Mouse (Mus musculus) kidney, embryonic 14.5 days (tissue): ENCODE measurements around the gene Olfr71. TPM values are rescaled to one million over a fixed set of nuclear protein-coding genes. Genes with fewer than 3 reads are reported as not detected.
A peak's percentile ranks its signal among the peaks of the same experiment; 100 is the strongest.

ENCODE experiments used
- ATAC-seq: fragments of 200-750 bp; cut with Nextera tagmentation; 2 replicates; pipeline ENCODE4 v1.8.0; 2017; ENCODE audit warnings: moderate number of reproducible peaks, mild to moderate bottlenecking, moderate TSS enrichment, moderate library complexity; ENCODE audit not compliant: low FRiP score, low TSS enrichment
- H3K27ac ChIP-seq: fragments of 300-500 bp; sonication (generic); 2 replicates; pipeline ENCODE4 v1.5.1; 2014; ENCODE audit warnings: low read depth, mild to moderate bottlenecking, low read length, moderate library complexity, mixed read lengths
- H3K27me3 ChIP-seq: fragments of 300-500 bp; sonication (generic); 2 replicates; pipeline ENCODE4 v1.6.1; 2014; ENCODE audit warnings: mild to moderate bottlenecking, low read length; ENCODE audit not compliant: control insufficient read depth, insufficient read depth
- H3K36me3 ChIP-seq: fragments of 300-500 bp; sonication (generic); 2 replicates; pipeline ENCODE4 v1.6.1; 2014; ENCODE audit warnings: low read length, mixed read lengths; ENCODE audit not compliant: control insufficient read depth, insufficient read depth
- H3K4me1 ChIP-seq: fragments of 300-500 bp; sonication (generic); 2 replicates; pipeline ENCODE4 v1.6.1; 2014; ENCODE audit warnings: low read length, mixed read lengths; ENCODE audit not compliant: control insufficient read depth, insufficient read depth
- H3K4me2 ChIP-seq: fragments of 300-500 bp; sonication (generic); replicated peaks from 2 replicates; pipeline ENCODE4 v1.6.1; 2014; ENCODE audit warnings: low read depth, mild to moderate bottlenecking, low read length
- H3K4me3 ChIP-seq: fragments of 300-500 bp; sonication (generic); 2 replicates; pipeline ENCODE4 v1.5.1; 2014; ENCODE audit warnings: mild to moderate bottlenecking, low read length
- H3K9ac ChIP-seq: fragments of 300-500 bp; sonication (generic); 2 replicates; pipeline ENCODE4 v1.6.1; 2014; ENCODE audit warnings: low read depth, mild to moderate bottlenecking, low read length, moderate library complexity
- H3K9me3 ChIP-seq: fragments of 300-500 bp; sonication (generic); 2 replicates; pipeline ENCODE4 v1.6.1; 2016; ENCODE audit warnings: low read length; ENCODE audit not compliant: control insufficient read depth
- WGBS: fragments of 180-500 bp; shearing (Covaris S2); extraction: QIAGEN DNeasy Blood & Tissue Kit; methylation state at CpG from one replicate; pipeline ENCODE4 v1.1.7; 2014; 5-methylcytosine and 5-hydroxymethylcytosine counted together
- polyA plus RNA-seq: library from polyadenylated mRNA; unstranded; fragments of >200 nt; fragmentation: Nextera tagmentation; extraction: Ambion mirVana; gene quantifications from 2 replicates; pipeline ENCODE4 v1.2.1, GENCODE M21; 2014

The Olfr71 gene
- polyA plus RNA-seq, 1 experiment from 2014 or later = not detected

GRCm38 (mm10) chr4:43724764-43725163, 14.7 kb upstream of the Olfr71 start:
- Histone ChIP-seq H3K9ac (no peak overlapping the region), H3K4me1 (peaks cover 5% of the 10 kb centered on the region; the same call in 1 of the 2 replicates), H3K9me3 (no peaks in the 10 kb centered on the region), H3K4me2 (no peak overlapping the region), H3K36me3 (no peaks in the 10 kb centered on the region), H3K27me3 (no peaks in the 10 kb centered on the region), H3K27ac (no peak overlapping the region), H3K4me3 (no peak overlapping the region)
- 39% methylated on average over 1 of the region's 1 CpGs for WGBS
- ATAC-seq = no peak

- 91% methylated on average over 4 of the region's 4 CpGs for WGBS
These were observed 12.1 kb upstream of the Olfr71 start for GRCm38 (mm10) chr4:43722191-43722590.

GRCm38 (mm10) chr4:43720491-43721228, 10.6 kb upstream of the Olfr71 start:
- H3K4me2 ChIP-seq = no peak overlapping the region
- 76% methylated on average over 13 of the region's 16 CpGs for WGBS
- H3K4me1 ChIP-seq = no peaks in the 10 kb centered on the region
- no peaks in the 10 kb centered on the region for H3K36me3 ChIP-seq
- no peak for ATAC-seq
- no peak overlapping the region for H3K9ac ChIP-seq
- no peaks in the 10 kb centered on the region for H3K27me3 ChIP-seq
- no peaks in the 10 kb centered on the region for H3K9me3 ChIP-seq
- H3K4me3 ChIP-seq = no peak overlapping the region
- no peak overlapping the region for H3K27ac ChIP-seq

More at GRCm38 (mm10) chr4:43722191-43722590, 12.1 kb upstream of the Olfr71 start:
- ATAC-seq = no peak
- Histone ChIP-seq H3K9ac (no peak overlapping the region), H3K4me2 (no peak overlapping the region), H3K36me3 (no peaks in the 10 kb centered on the region), H3K4me3 (no peak overlapping the region), H3K27ac (no peak overlapping the region), H3K9me3 (no peaks in the 10 kb centered on the region), H3K27me3 (no peaks in the 10 kb centered on the region), H3K4me1 (peaks cover 5% of the 10 kb centered on the region; the same call in 1 of the 2 replicates)

- Histone ChIP-seq H3K27me3 (no peaks in the 10 kb centered on the region), H3K9me3 (no peaks in the 10 kb centered on the region), H3K4me3 (no peak overlapping the region), H3K4me2 (no peak overlapping the region), H3K27ac (no peak overlapping the region), H3K9ac (no peak overlapping the region), H3K36me3 (no peaks in the 10 kb centered on the region), H3K4me1 (no peaks in the 10 kb centered on the region)
- ATAC-seq = 0 out of 2 replicates have a peak, but pooled peaks have one; percentile 24
- WGBS = 14% methylated on average over 7 of the region's 7 CpGs
These were observed 3.7 kb upstream of the Olfr71 start for GRCm38 (mm10) chr4:43713652-43714219.

GRCm38 (mm10) chr4:43711821-43712220, 1.8 kb upstream of the Olfr71 start:
- no peak overlapping the region for H3K27ac ChIP-seq
- H3K4me3 ChIP-seq = no peak overlapping the region
- WGBS = 0% methylated on average over 2 of the region's 2 CpGs
- H3K36me3 ChIP-seq = no peaks in the 10 kb centered on the region
- ATAC-seq = 0 out of 2 replicates have a peak, but pooled peaks have one; percentile 33
- no peaks in the 10 kb centered on the region for H3K4me1 ChIP-seq
- no peak overlapping the region for H3K4me2 ChIP-seq
- H3K9ac ChIP-seq = no peak overlapping the region
- H3K9me3 ChIP-seq = no peaks in the 10 kb centered on the region
- H3K27me3 ChIP-seq = no peaks in the 10 kb centered on the region

GRCm38 (mm10) chr4:43705991-43706390, 4.1 kb downstream of the Olfr71 start:
- H3K4me1 ChIP-seq = no peaks in the 10 kb centered on the region
- H3K4me3 ChIP-seq = no peak overlapping the region
- no peaks in the 10 kb centered on the region for H3K36me3 ChIP-seq
- ATAC-seq = no peak
- no peak overlapping the region for H3K27ac ChIP-seq
- no peaks in the 10 kb centered on the region for H3K27me3 ChIP-seq
- no peak overlapping the region for H3K9ac ChIP-seq
- 72% methylated on average over 13 of the region's 13 CpGs for WGBS
- H3K9me3 ChIP-seq = no peaks in the 10 kb centered on the region
- no peak overlapping the region for H3K4me2 ChIP-seq

GRCm38 (mm10) chr4:43703851-43704250, 6.2 kb downstream of the Olfr71 start:
- Histone ChIP-seq H3K9me3 (no peaks in the 10 kb centered on the region), H3K9ac (no peak overlapping the region), H3K4me3 (no peak overlapping the region), H3K27me3 (no peaks in the 10 kb centered on the region), H3K4me2 (no peak overlapping the region), H3K36me3 (no peaks in the 10 kb centered on the region), H3K4me1 (no peaks in the 10 kb centered on the region), H3K27ac (no peak overlapping the region)
- ATAC-seq = no peak
- 53% methylated on average over 8 of the region's 8 CpGs for WGBS

- Histone ChIP-seq H3K4me2 (no peak overlapping the region), H3K27me3 (no peaks in the 10 kb centered on the region), H3K27ac (no peak overlapping the region), H3K9me3 (no peaks in the 10 kb centered on the region), H3K36me3 (no peaks in the 10 kb centered on the region), H3K4me1 (no peaks in the 10 kb centered on the region), H3K4me3 (no peak overlapping the region), H3K9ac (no peak overlapping the region)
- 72% methylated on average over 6 of the region's 6 CpGs for WGBS
- no peak for ATAC-seq
These were observed 6.6 kb downstream of the Olfr71 start for GRCm38 (mm10) chr4:43703439-43703838.

- Histone ChIP-seq H3K4me3 (no peak within 1 kb of the TSS), H3K36me3 (no peaks in the 10 kb centered on the region), H3K9me3 (no peaks in the 10 kb centered on the region), H3K9ac (no peak within 1 kb of the TSS), H3K4me1 (no peaks in the 10 kb centered on the region), H3K27me3 (no peaks in the 10 kb centered on the region), H3K4me2 (no peak within 1 kb of the TSS), H3K27ac (no peak within 1 kb of the TSS)
- ATAC-seq = no peak
- WGBS = 91% methylated on average over 6 of the region's 6 CpGs
These were observed 9.3 kb downstream of the Olfr71 start, which contains the start of gene Olfr70 for GRCm38 (mm10) chr4:43700707-43701106. Gene Olfr70 (minus strand): TSS chr4:43700807.
